Mouse (Mus musculus): ENCODE data around the gene Phf3. TPM values are rescaled to one million over a fixed set of nuclear protein-coding genes. Genes with fewer than 3 reads are reported as not detected.

Phf3 gene
- polyA plus RNA-seq, 1 experiment from 2014 or later: 25.0 TPM

DNA sequence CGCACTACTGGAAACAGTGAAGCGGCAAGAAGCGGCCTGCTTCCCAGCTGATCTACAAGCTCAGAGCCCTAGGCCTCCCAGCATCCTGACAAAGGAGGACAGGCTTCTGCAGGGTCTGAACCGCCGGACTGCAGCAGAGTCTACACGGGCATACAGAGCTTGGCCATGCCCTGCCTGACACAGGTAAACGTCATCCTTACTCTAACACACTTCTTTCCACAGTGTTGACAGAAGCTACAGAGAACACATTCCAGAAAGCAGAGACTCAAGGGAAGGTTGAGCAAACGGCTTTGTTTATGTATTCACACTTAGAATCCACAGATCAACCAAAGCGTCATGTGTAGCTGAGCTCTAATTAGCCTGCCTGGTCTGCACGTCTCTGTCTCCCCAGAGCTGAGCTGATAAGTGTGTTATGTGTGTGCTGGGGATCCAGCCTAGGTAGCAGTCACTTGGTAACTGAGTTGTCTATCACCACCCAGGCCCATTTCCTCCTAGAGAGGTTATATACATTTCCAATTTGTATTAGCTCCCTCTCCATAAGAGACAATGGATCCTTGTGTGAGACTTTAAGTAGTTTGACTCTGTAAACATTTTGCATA is 65.5 kb downstream of the Phf3 start:
- no peak overlapping the region for H3K27ac ChIP-seq
- no peak for ATAC-seq
- no peaks in the 10 kb centered on the region for H3K4me1 ChIP-seq
- H3K9me3 ChIP-seq (replicated peaks): no peaks in the 10 kb centered on the region
- no peak overlapping the region for H3K4me3 ChIP-seq
- peaks cover 84% of the 10 kb centered on the region for H3K36me3 ChIP-seq
- 83% methylated on average over 10 of the region's 10 CpGs for WGBS (ENCODE audit: insufficient replicate concordance)
- no peak overlapping the region for H3K9ac ChIP-seq
- H3K27me3 ChIP-seq (replicated peaks): no peaks in the 10 kb centered on the region
- H3K4me2 ChIP-seq: no peak overlapping the region

DNA sequence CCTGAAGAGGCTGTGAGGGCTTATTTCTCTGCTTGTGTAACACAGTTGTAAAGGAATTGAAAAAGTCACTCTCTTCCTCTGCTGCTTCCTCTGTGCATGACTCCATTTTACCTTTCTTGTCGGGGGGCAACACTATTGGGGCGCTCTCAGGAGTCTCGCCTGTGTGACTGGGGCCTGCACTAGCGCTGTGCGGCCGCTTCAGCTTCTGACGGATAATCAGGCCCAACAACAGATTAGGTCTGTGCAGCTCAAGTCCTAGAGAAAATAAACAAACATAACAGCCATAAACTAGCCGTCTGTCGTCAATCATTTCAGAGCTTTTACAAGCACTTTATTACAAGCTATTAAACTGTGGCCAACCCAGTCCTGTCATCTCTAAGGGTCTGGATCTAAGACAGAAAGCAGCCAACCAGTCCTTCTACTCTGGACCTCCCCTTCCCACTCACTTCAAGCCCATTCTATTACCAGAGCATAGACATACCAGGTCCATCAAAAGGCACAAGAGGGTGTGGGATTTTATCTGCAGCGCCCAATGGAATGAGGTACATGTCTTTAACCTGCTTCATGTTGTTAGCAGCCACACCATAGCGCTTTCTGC is 67.9 kb downstream of the Phf3 start:
- Histone ChIP-seq H3K27me3 (replicated peaks) (no peaks in the 10 kb centered on the region), H3K4me1 (no peaks in the 10 kb centered on the region), H3K4me3 (no peak overlapping the region), H3K9ac (no peak overlapping the region), H3K27ac (no peak overlapping the region), H3K4me2 (no peak overlapping the region), H3K36me3 (peaks cover 70% of the 10 kb centered on the region), H3K9me3 (replicated peaks) (no peaks in the 10 kb centered on the region)
- no peak for ATAC-seq
- WGBS (ENCODE audit: insufficient replicate concordance): 92% methylated on average over 11 of the region's 11 CpGs

DNA sequence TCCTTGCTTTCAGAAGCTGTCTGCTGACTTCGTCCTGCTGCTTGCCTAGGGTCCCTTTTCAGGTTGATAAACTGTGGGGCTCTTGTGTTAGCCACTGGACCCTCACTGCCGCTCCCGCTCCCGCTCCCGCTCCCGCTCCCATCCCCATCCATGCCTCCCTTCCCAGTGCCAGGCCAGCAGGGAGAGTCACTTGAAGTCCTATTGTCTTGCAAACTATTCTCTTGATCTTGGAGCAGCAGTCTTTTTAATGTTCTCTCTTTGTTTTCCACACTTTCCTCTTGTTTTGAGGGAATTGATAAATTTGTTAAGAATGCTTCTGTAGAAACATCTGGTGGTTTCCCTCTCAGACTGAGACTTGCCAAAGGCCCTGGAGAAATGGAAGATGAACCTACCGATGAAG is 68.8 kb downstream of the Phf3 start:
- no peak overlapping the region for H3K9ac ChIP-seq
- H3K27ac ChIP-seq: no peak overlapping the region
- H3K36me3 ChIP-seq: peaks cover 61% of the 10 kb centered on the region
- no peaks in the 10 kb centered on the region for H3K4me1 ChIP-seq
- no peaks in the 10 kb centered on the region for H3K27me3 ChIP-seq (replicated peaks)
- no peak overlapping the region for H3K4me2 ChIP-seq
- no peaks in the 10 kb centered on the region for H3K9me3 ChIP-seq (replicated peaks)
- no peak for ATAC-seq
- WGBS (ENCODE audit: insufficient replicate concordance): 93% methylated on average over 7 of the region's 7 CpGs
- no peak overlapping the region for H3K4me3 ChIP-seq

DNA sequence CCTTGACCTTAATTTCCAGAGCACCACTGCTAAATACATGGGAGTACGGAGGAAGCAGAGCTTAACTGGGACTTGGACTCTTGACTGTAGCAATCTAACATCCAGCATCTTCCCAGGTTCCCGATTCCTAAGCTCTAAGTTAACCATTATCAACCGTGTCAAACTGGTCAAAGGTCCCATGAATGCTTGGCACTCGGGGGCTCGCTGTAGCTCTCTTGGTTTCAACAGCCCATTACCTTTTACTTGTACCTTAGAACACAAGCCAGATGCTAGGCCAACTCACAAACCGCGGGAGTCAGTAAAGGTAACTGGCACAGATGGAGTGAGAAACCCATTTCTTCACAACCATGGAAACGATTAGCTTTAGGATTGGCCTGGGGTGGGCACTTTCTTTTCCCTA is 71.8 kb downstream of the Phf3 start:
- no peak for ATAC-seq
- H3K9me3 ChIP-seq (replicated peaks): no peaks in the 10 kb centered on the region
- WGBS (ENCODE audit: insufficient replicate concordance): 83% methylated on average over 8 of the region's 8 CpGs

DNA sequence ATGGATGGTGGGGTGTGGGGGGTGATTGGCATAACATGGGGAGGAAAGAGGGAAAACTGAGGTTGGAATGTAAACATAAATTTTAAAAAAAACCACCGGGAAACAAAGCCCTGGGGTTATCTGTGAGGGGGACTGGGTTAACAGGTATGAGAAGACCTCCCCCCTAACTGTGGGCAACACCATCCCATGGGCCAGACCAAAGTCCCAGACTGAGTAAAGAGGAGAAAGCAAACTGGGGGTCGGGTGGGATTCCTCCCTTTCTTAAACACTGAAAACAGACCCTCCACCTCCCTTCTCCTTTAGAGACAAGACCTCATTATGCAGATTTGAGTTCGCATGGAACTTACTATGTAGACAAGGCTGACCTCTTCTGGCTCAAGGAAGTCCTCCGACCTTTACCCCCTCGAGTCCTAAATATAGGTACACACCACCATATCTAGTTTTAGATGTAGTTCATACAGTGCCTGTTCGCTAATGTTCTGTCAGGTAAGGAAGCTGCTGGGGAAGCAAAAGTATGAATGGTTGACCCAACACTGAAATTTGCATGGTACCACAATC is 74.4 kb downstream of the Phf3 start:
- Histone ChIP-seq H3K4me3 (no peak overlapping the region), H3K27ac (no peak overlapping the region), H3K36me3 (peaks cover 18% of the 10 kb centered on the region), H3K4me1 (no peaks in the 10 kb centered on the region), H3K9me3 (replicated peaks) (no peaks in the 10 kb centered on the region), H3K4me2 (no peak overlapping the region), H3K9ac (no peak overlapping the region), H3K27me3 (replicated peaks) (no peaks in the 10 kb centered on the region)
- no peak for ATAC-seq
- WGBS (ENCODE audit: insufficient replicate concordance): 62% methylated on average over 6 of the region's 6 CpGs

More for the DNA sequence above, 71.8 kb downstream of the Phf3 start:
- H3K36me3 ChIP-seq: peaks cover 40% of the 10 kb centered on the region
- no peaks in the 10 kb centered on the region for H3K4me1 ChIP-seq
- H3K9ac ChIP-seq: no peak overlapping the region
- H3K27ac ChIP-seq: no peak overlapping the region
- H3K27me3 ChIP-seq (replicated peaks): no peaks in the 10 kb centered on the region
- no peak overlapping the region for H3K4me2 ChIP-seq
- no peak overlapping the region for H3K4me3 ChIP-seq

DNA sequence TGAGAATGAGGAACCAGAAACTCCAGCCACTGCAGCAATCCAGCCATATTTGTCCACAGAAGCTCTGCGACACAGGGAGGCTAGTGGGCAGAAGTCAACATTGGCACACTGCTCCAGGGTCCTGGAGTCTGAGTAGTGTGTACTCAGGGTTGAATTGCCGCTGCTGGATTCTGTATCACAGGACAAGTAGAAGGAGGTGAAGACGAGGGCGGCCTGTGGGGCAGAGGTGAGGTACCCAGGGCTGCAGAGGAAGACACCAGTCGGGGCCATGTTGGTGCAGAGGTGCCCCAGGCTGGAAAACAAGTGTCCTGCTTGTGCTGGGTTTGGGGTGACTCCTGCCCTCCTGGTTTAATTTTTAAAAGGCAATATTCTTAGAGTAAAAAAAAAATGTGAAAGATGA is 79.1 kb downstream of the Phf3 start:
- H3K9ac ChIP-seq: no peak overlapping the region
- no peak for ATAC-seq
- no peaks in the 10 kb centered on the region for H3K9me3 ChIP-seq (replicated peaks)
- no peaks in the 10 kb centered on the region for H3K36me3 ChIP-seq
- H3K27me3 ChIP-seq (replicated peaks): no peaks in the 10 kb centered on the region
- H3K4me1 ChIP-seq: no peaks in the 10 kb centered on the region
- no peak overlapping the region for H3K4me2 ChIP-seq
- no peak overlapping the region for H3K4me3 ChIP-seq
- WGBS (ENCODE audit: insufficient replicate concordance): 61% methylated on average over 5 of the region's 5 CpGs
- H3K27ac ChIP-seq: no peak overlapping the region

DNA sequence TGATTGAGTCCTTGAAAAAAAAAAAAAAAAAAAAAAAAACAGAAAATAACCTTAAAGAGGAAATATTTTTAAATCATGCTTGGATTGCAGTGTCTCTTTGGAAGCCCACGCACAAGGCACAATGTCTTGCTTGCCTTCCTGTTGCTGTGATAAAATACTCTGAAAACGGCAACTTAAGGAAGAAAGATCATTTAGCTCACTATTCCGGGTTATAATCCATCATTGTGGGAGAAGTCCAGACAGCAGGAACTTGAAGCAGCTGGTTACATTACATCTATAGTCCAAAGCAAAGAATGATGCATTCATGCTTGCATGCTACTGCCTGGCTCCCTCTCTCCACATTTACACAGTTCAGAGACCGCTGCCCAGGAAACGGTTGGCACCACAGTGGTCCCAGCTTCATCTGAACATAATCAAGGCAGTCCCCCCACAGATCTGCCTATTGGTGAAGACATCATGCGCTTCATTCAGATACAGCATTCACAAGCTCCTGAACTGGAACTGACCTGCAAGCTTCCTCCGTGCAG is 80.3 kb downstream of the Phf3 start:
- no peak for ATAC-seq
- H3K4me3 ChIP-seq: no peak overlapping the region
- no peaks in the 10 kb centered on the region for H3K9me3 ChIP-seq (replicated peaks)
- no peak overlapping the region for H3K27ac ChIP-seq
- WGBS (ENCODE audit: insufficient replicate concordance): 73% methylated on average over 7 of the region's 7 CpGs
- no peak overlapping the region for H3K9ac ChIP-seq
- H3K4me1 ChIP-seq: no peaks in the 10 kb centered on the region
- H3K4me2 ChIP-seq: no peak overlapping the region
- H3K36me3 ChIP-seq: no peaks in the 10 kb centered on the region
- no peaks in the 10 kb centered on the region for H3K27me3 ChIP-seq (replicated peaks)

DNA sequence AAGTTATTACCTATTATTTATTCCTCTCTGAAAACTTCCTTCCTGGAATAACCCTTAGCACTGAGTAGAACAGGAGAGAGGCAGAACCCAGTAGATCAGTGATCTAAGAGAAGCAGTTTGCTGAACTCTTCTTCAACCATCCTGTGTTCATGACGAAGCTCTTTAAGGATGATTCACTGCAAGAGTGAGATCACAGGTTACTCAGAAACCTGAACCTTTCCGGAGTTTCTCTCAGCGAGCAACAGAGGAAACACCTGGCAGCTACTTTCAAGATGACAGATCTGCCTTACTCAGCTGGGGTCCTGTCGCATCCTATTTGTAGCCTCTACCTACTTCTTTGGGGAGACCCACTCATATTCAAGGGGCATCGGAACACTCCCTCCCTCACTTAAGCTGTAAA is 80.8 kb downstream of the Phf3 start:
- no peaks in the 10 kb centered on the region for H3K4me1 ChIP-seq
- H3K4me3 ChIP-seq: no peak overlapping the region
- no peak overlapping the region for H3K9ac ChIP-seq
- no peak overlapping the region for H3K4me2 ChIP-seq
- H3K27ac ChIP-seq: no peak overlapping the region
- ATAC-seq: no peak
- H3K36me3 ChIP-seq: no peaks in the 10 kb centered on the region
- H3K9me3 ChIP-seq (replicated peaks): no peaks in the 10 kb centered on the region
- WGBS (ENCODE audit: insufficient replicate concordance): 48% methylated on average over 5 of the region's 5 CpGs
- no peaks in the 10 kb centered on the region for H3K27me3 ChIP-seq (replicated peaks)

DNA sequence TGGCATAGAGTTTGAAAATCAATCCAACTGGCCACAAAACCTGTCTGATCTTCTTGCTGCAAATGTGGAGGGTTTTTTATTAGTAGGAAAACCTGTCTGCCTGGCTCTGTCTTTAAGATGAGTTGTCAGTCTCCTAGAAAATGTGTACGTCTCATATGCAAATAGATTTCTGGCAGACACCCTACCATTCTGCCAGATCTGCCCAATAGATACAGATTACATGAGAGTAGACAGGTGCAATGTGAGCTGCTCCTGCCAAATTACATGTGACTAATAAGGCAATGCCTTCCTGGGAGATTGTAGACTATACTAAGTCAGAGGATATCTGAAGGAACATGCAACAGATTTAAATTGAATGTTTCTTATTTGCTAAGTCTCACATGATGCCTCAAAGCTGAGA is 83.5 kb downstream of the Phf3 start:
- 60% methylated on average over 1 of the region's 1 CpGs for WGBS (ENCODE audit: insufficient replicate concordance)
- Histone ChIP-seq H3K36me3 (no peaks in the 10 kb centered on the region), H3K9me3 (replicated peaks) (no peaks in the 10 kb centered on the region), H3K4me1 (no peaks in the 10 kb centered on the region), H3K27me3 (replicated peaks) (no peaks in the 10 kb centered on the region), H3K4me2 (no peak overlapping the region), H3K9ac (no peak overlapping the region), H3K4me3 (no peak overlapping the region), H3K27ac (no peak overlapping the region)
- no peak for ATAC-seq

DNA sequence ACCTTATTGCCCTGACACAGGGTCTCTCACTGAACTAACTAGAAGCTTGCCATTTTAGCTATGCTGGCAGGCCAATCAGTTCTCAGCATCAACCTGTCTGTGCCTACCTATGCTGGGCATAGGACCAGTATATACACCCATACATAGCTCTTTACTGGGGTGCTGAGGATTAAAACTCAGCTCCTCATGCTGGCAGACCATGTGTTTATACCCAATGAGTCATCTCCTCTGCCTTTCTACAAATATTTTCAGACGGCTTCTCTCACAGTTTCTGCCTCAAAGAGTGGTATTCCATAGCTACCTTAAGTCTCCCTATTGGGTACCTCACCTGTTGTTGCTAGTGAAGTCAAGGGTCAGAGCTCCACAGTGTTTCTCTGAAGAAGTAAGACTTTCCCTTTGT is 84.0 kb downstream of the Phf3 start:
- Histone ChIP-seq H3K27ac (no peak overlapping the region), H3K4me3 (no peak overlapping the region), H3K4me2 (no peak overlapping the region), H3K4me1 (no peaks in the 10 kb centered on the region), H3K27me3 (replicated peaks) (no peaks in the 10 kb centered on the region), H3K9me3 (replicated peaks) (no peaks in the 10 kb centered on the region), H3K36me3 (no peaks in the 10 kb centered on the region), H3K9ac (no peak overlapping the region)
- ATAC-seq: no peak
- WGBS (ENCODE audit: insufficient replicate concordance): 69% methylated on average over 1 of the region's 1 CpGs

DNA sequence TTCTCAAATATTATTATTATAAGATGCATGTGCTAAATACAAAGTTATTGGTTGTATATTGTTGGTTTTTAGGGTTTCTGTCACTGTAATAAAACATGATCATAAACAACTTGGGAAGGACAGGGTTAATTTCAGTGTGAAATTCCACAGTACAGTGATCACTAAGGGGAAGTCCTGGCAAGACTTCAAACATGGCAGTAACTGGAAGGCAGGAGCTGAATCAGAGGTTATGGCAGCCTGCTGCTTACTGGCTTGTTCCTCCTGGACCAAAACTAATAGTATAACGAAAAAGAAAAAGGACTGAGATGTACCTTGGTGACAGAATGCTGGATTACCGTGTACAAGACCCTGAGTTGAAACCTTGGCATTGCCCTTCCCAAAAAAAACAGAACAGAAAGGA is 84.7 kb downstream of the Phf3 start:
- no peak overlapping the region for H3K27ac ChIP-seq
- ATAC-seq: no peak
- 50% methylated on average over 2 of the region's 2 CpGs for WGBS (ENCODE audit: insufficient replicate concordance)

DNA sequence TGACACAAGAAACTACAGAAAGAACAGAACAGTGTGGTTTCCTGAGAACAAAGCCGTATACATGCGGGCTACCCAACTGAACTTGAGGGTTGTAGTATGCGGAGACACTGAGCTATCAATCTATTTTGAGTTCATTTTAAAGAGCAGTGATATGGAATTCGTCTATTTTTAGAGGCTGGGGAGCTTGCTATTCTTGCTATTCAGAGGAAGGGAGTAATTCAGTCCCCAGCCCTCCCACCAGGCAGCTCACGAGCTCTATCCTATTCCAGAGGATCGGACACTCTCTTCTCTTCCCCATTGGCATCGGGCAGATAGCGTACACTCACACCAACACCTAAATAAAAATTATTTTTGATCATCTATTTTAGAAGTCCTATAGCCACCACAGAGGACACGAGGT is 87.1 kb downstream of the Phf3 start:
- Histone ChIP-seq H3K27me3 (replicated peaks) (no peaks in the 10 kb centered on the region), H3K4me2 (no peak overlapping the region), H3K27ac (no peak overlapping the region), H3K9ac (no peak overlapping the region), H3K9me3 (replicated peaks) (no peaks in the 10 kb centered on the region), H3K4me3 (no peak overlapping the region), H3K4me1 (no peaks in the 10 kb centered on the region), H3K36me3 (no peaks in the 10 kb centered on the region)
- ATAC-seq: no peak
- 76% methylated on average over 9 of the region's 9 CpGs for WGBS (ENCODE audit: insufficient replicate concordance)

More for the DNA sequence above, 84.7 kb downstream of the Phf3 start:
- H3K4me1 ChIP-seq: no peaks in the 10 kb centered on the region
- H3K36me3 ChIP-seq: no peaks in the 10 kb centered on the region
- H3K9ac ChIP-seq: no peak overlapping the region
- no peaks in the 10 kb centered on the region for H3K27me3 ChIP-seq (replicated peaks)
- no peak overlapping the region for H3K4me3 ChIP-seq
- H3K9me3 ChIP-seq (replicated peaks): no peaks in the 10 kb centered on the region
- H3K4me2 ChIP-seq: no peak overlapping the region
